Mouse (Mus musculus): Measurements from ENCODE around the gene Gm13420. TPM values are rescaled to one million over a fixed set of nuclear protein-coding genes. Genes with fewer than 3 reads are reported as not detected.
A peak's percentile ranks its signal among the peaks of the same experiment; 100 is the strongest.
"Not testable (repeated sequence)": the region's sequence is repeated elsewhere in the genome, so short reads cannot be mapped to it uniquely, and the experiment has no call there.

The Gm13420 gene
- total RNA-seq (2021): 1 to 10 TPM; 2.5 to 2.8 TPM

DNA sequence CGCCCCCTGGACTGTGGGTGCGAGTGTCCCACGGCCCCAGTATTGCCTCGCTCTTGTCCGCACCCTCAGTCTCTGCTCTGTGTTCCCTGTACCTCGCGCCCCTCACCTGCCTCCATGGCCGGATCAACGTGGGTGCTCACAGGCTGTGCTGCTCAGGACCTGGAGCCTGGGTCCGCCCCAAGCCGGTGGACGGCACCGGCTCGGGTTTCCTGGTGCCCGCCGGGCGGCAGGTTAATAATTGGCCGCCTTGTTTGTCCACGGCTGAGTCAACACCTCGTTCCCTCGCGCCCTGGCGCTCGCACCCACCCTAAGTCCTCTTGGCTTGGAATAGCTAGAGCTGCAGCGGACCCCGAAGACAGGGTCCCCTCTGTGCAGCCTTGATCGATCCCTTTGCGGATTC is at the start of gene Gm13420:
Gm13420 (minus strand) TSS at position 189 of the 400 bp plus-strand sequence.
- intact Hi-C loops (cut with DNase I): no loop called here
- DNase-seq (ENCODE audit: extremely low spot score in 1 of 2, low spot score in 2 of 2): no peak

- intact Hi-C loops (cut with DNase I): no loop called here
- no peak for DNase-seq (ENCODE audit: extremely low spot score in 1 of 2, low spot score in 2 of 2)
Observed at GRCm38 (mm10) chr2:29792772-29793487, 41.4 kb upstream of the Gm13420 start.

DNA sequence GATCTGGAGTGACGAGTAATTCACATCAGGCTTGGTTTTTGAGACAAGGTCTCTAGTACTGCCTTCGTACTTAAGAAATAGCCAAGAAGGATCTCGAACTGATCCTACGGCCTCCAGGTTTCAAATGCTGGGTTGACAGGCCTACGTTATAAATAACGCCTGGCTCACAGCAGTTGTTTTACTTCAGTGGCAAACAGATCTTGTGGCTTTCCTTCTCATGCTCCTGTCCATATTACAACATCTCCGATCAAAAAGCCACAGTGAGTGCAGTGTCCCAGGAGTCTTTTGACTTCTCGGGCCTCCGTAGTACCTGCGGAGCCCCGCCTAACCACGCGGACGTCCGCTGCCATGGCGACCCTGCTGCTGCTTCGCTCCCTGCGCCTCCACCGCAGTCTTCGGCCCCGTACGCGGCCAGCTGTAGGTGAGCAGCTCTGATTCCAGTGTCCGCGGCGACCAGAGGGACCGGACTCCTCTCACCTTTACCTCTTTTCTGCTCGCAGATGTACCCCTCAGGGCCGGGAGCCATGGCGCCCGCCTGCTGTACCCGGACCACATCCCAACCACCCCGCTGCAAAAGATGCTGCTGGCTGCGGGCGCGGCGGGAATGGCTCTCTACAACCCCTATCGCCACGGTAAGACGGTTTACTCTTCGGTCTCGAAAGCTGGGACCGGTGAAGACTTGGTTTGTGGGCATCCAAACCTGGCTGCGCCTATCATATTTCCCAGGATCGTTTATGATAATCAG is 36.6 kb upstream of the Gm13420 start, which contains the start of gene Trub2:
Trub2 (minus strand) TSS at position 566 of the 745 bp plus-strand sequence.
- intact Hi-C loops (cut with DNase I): no loop called here
- DNase-seq (ENCODE audit: extremely low spot score in 1 of 2, low spot score in 2 of 2): peak; percentile 79 to 88

GRCm38 (mm10) chr2:29787104-29787917 is 35.8 kb upstream of the Gm13420 start, which contains the start of gene Coq4:
Gene Coq4 (plus strand): TSS chr2:29787493.
- peak; percentile 91 to 93 for DNase-seq (ENCODE audit: extremely low spot score in 1 of 2, low spot score in 2 of 2)
- intact Hi-C loops (cut with DNase I): no loop called here

DNA sequence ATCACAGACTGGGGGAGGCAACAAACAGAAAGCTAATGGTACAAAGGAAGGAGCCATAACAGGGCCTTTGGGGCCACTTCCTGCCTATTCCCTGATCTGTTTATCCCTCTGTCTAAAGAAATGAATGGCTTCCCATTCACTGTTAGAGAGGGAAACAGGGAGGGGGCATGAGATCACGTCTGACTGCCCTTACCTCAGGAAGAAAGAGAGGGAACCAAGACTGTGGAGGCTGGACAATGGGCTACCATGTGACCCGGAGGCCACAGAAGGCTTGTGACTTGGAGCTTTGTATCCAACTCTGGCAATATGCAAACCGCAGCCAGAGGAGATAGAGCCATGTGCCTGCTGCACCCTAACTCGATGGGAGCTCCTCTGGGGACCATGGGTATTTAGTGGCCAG is 32.8 kb upstream of the Gm13420 start:
- intact Hi-C loops (cut with DNase I): no loop called here
- DNase-seq (ENCODE audit: extremely low spot score in 1 of 2, low spot score in 2 of 2): no peak

DNA sequence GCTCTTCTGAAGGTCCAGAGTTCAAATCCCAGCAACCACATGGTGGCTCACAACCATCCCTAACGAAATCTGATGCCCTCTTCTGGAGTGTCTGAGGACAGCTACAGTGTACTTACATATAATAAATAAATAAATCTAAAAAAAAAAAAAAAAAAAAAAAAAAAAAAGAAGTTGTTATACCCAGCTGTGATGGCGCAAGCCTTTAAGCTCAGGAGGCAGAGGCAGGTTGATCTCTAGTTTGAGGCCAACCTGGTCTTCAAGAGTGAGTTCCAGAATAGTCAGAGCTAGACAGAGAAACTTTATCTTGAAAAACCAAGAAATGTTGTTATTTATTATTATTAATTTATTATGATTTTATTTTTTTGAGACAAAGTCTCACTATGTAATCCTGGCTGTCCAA is 29.8 kb upstream of the Gm13420 start:
- intact Hi-C loops (cut with DNase I); DNase-seq (ENCODE audit: extremely low spot score in 1 of 2, low spot score in 2 of 2): not testable (repeated sequence)

DNA sequence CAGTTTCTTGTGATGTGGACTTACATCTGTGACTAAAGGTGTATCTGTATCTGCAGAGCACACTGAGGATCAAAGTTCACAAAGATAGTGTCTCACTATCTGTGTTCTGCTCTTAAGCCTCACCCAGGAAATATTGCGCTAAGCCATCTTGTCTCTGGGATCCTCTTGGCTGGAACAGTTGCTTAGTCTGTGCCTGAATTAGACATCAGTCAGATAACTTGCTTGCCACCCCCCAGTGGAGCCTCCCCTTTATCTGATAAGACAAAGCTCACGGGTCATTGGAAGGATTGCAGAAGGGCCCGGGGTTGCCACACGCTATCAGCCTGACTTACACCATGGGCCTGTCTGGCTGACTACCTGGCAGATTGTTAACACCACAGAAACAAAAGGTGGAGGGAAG is 21.8 kb upstream of the Gm13420 start:
- intact Hi-C loops (cut with DNase I): no loop called here
- DNase-seq (ENCODE audit: extremely low spot score in 1 of 2, low spot score in 2 of 2): no peak

GRCm38 (mm10) chr2:29771611-29772461 is 20.4 kb upstream of the Gm13420 start:
- intact Hi-C loops (cut with DNase I): no loop called here

DNA sequence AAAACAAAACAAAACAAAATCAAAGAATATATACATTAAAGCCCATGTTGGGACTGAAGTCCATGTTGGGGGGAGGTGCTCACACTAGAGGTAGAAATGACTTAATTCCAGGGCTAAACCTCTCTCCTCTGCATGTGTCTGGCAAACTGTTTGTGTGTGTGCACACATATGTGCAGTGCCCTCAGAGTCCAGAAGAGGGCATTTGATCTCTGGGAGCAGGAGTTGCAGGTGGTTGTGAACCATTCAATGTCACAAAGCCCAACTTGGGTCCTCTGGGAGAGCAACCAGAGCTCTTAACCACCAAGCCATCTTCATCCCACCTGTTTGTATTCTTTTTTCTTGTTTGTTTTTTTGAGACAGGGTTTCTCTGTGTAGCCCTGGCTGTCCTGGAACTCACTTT is 18.7 kb upstream of the Gm13420 start:
- no peak for DNase-seq (ENCODE audit: extremely low spot score in 1 of 2, low spot score in 2 of 2)
- intact Hi-C loops (cut with DNase I): no loop called here

More at GRCm38 (mm10) chr2:29771611-29772461, 20.4 kb upstream of the Gm13420 start:
- no peak for DNase-seq (ENCODE audit: extremely low spot score in 1 of 2, low spot score in 2 of 2)

GRCm38 (mm10) chr2:29768901-29769300 is 17.4 kb upstream of the Gm13420 start:
- DNase-seq (ENCODE audit: extremely low spot score in 1 of 2, low spot score in 2 of 2): no peak
- intact Hi-C loops (cut with DNase I): no loop called here

GRCm38 (mm10) chr2:29767976-29768709 is 16.7 kb upstream of the Gm13420 start:
- intact Hi-C loops (cut with DNase I): no loop called here
- no peak for DNase-seq (ENCODE audit: extremely low spot score in 1 of 2, low spot score in 2 of 2)

- peak in 1 of 2 experiments; percentile 60 for DNase-seq (ENCODE audit: extremely low spot score in 1 of 2, low spot score in 2 of 2)
- intact Hi-C loops (cut with DNase I): no loop called here
Observed at GRCm38 (mm10) chr2:29764831-29765230, 13.3 kb upstream of the Gm13420 start.

DNA sequence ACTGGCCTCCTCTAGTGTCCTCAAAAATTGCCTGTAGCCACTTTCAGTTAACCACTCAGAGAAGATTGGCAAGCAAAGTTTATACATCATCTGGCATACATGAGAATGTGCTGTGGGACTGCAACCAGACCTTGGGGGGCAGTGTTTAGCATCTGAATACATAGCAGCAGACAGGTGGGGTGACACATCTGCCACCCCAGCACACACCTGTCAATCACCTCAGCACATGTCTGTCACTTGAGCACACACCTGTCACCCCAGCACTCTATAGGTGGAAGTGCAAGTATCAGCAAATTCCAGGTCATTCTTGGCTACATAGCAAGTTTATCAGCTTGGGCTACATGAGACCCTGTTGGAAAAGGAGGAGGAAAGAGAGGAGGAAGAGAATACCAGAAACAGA is 4.2 kb upstream of the Gm13420 start:
- intact Hi-C loops (cut with DNase I): no loop called here
- no peak for DNase-seq (ENCODE audit: extremely low spot score in 1 of 2, low spot score in 2 of 2)

DNA sequence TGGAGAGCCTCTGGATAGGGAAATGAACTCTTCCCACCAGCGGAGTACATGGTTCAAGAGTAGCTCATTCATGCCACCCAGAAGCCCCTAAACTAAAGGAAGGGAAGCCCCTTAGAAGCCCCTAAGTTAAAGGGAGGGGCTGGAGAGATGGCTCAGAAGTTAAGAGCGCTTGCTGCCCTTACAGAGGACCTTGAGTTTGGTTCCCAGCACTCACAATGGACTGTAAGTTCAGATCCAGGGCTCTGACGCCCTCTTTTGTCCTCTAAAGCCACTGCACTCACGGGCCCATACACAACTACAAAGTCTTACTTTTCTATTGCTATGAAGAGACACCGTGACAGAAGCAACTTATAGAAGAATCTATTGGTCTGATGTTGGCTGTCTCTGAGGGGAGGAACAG is 912 bp upstream of the Gm13420 start:
- intact Hi-C loops (cut with DNase I): no loop called here
- DNase-seq (ENCODE audit: extremely low spot score in 1 of 2, low spot score in 2 of 2): no peak

DNA sequence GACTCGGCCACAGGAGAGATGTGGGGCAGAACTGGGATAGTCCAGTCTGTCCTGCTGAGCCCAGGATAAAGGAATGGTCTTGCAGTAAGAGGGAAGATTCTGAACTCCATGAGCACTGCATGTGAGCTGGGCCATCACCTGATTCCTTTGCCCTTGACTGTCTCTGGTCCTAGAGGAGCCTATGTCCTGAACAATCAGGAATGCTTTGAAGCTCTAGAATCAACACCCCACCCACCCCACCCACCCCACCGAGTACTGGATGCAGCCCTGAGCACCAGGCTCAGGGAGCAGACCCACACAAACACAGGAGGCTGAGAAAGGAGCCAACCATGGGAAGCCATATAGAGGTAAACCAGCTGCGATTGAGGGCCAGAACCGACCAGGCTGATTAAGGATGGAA is 3.0 kb downstream of the Gm13420 start:
- intact Hi-C loops (cut with DNase I): loop anchor here (5.0 kb wide), 1 partner anchor 126 kb away; no protein-coding TSS in a partner anchor

GRCm38 (mm10) chr2:29747852-29748251 is 3.6 kb downstream of the Gm13420 start:
- no peak for DNase-seq (ENCODE audit: extremely low spot score in 1 of 2, low spot score in 2 of 2)

More for the DNA sequence above, 3.0 kb downstream of the Gm13420 start:
- no peak for DNase-seq (ENCODE audit: extremely low spot score in 1 of 2, low spot score in 2 of 2)

GRCm38 (mm10) chr2:29747188-29747782 is 4.2 kb downstream of the Gm13420 start:
- DNase-seq (ENCODE audit: extremely low spot score in 1 of 2, low spot score in 2 of 2): peak in 1 of 2 experiments; percentile 47
- intact Hi-C loops (cut with DNase I): loop anchor here (5.0 kb wide), 1 partner anchor 125 kb away; no protein-coding TSS in a partner anchor

More at GRCm38 (mm10) chr2:29747852-29748251, 3.6 kb downstream of the Gm13420 start:
- intact Hi-C loops (cut with DNase I): loop anchor here (5.0 kb wide), 1 partner anchor 126 kb away; no protein-coding TSS in a partner anchor

Data from left cerebral cortex, postnatal 10 days (tissue).